Mouse (Mus musculus) embryonic fibroblast, embryonic 13.5 days (primary cell): ENCODE results near the gene Ccr10.

Experiments used
- CTCF ChIP-seq: IDR thresholded peaks from 2 replicates; pipeline ENCODE4 v1.5.1; 2011; ENCODE audit warnings: mild to moderate bottlenecking, control low read depth, low read length, moderate library complexity, borderline replicate concordance; ENCODE audit not compliant: insufficient read depth
- POLR2A ChIP-seq: IDR thresholded peaks from 2 replicates; pipeline ENCODE4 v1.6.1; 2011; ENCODE audit warnings: low read depth, mild to moderate bottlenecking, control low read depth, low read length, moderate library complexity

DNA sequence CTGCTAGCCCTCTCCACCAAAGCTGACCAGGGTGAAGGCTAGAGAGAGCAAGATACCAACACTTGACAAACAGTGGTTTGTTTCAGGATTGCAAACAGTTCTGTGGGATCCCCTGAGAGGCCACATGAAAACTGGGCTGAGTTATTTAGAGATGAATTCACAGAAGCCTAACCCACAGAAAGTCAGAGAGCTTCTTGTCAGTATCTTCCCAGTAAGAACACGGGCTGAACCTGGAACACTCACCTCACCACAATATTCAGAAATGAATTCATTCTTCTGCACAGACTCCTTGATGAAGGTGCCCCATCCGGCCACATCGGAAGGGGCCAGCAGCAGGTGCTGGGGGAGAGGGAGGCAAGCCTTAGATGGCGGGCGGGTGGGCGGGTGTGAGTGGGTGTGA is 19.4 kb upstream of the Ccr10 start:
- TF ChIP-seq POLR2A (no peak), CTCF (no peak)
